Mouse (Mus musculus) limb, embryonic 10.5 days (tissue): ENCODE data around the gene Tbc1d16. TPM values are rescaled to one million over a fixed set of nuclear protein-coding genes. Genes with fewer than 3 reads are reported as not detected.
"Not testable (repeated sequence)": the region's sequence is repeated elsewhere in the genome, so short reads cannot be mapped to it uniquely, and the experiment has no call there.

Source experiments
- DNase-seq: peaks from one replicate; pipeline ENCODE4 v3.0.0-alpha.2; 2017; ENCODE audit warnings: low spot score
- H3K27ac ChIP-seq: fragments of 300-500 bp; sonication (generic); 2 replicates; pipeline ENCODE4 v1.5.1; 2016; ENCODE audit warnings: mild to moderate bottlenecking
- H3K27me3 ChIP-seq: fragments of 300-500 bp; sonication (generic); 2 replicates; pipeline ENCODE4 v1.6.1; 2016; ENCODE audit warnings: low read depth, mild to moderate bottlenecking; ENCODE audit not compliant: poor library complexity, severe bottlenecking
- H3K36me3 ChIP-seq: fragments of 300-500 bp; sonication (generic); 2 replicates; pipeline ENCODE4 v1.6.1; 2016; ENCODE audit warnings: mild to moderate bottlenecking, moderate library complexity
- H3K4me1 ChIP-seq: fragments of 300-500 bp; sonication (generic); 2 replicates; pipeline ENCODE4 v1.6.1; 2016
- H3K4me3 ChIP-seq: fragments of 300-500 bp; sonication (generic); 2 replicates; pipeline ENCODE4 v1.5.1; 2016; ENCODE audit warnings: mild to moderate bottlenecking, moderate library complexity
- H3K9me3 ChIP-seq: fragments of 300-500 bp; sonication (generic); replicated peaks from 2 replicates; pipeline ENCODE4 v1.6.1; 2016; ENCODE audit warnings: mild to moderate bottlenecking
- WGBS: fragments of 180-500 bp; shearing (Covaris S2); methylation state at CpG from one replicate; pipeline ENCODE4 v1.1.7; 2016; 5-methylcytosine and 5-hydroxymethylcytosine counted together
- microRNA-seq: library from miRNA; unstranded; fragments of <30 nt; microRNA quantifications from one replicate; pipeline ENCODE4, GENCODE M21; 2017
- polyA plus RNA-seq: library from polyadenylated mRNA; unstranded; fragments of >200 nt; fragmentation: Nextera tagmentation; extraction: Ambion mirVana; gene quantifications from 2 replicates; pipeline ENCODE4 v1.2.1, GENCODE M21; 2016

Gene Tbc1d16
- polyA plus RNA-seq, 1 experiment from 2014 or later = 20.2 TPM

- WGBS = 79% methylated on average over 4 of the region's 4 CpGs
These were observed 127.9 kb downstream of the Tbc1d16 start for GRCm38 (mm10) chr11:119100355-119100754.

GRCm38 (mm10) chr11:119098202-119098601 lies 130.1 kb downstream of the Tbc1d16 start:
- Histone ChIP-seq H3K4me1 (peaks cover 6% of the 10 kb centered on the region; the same call in 1 of the 2 replicates), H3K4me3 (no peak overlapping the region), H3K36me3 (no peaks in the 10 kb centered on the region), H3K27me3 (peaks cover 56% of the 10 kb centered on the region), H3K27ac (no peak overlapping the region), H3K9me3 (no peaks in the 10 kb centered on the region)
- WGBS = 74% methylated on average over 4 of the region's 4 CpGs
- no peak for DNase-seq

More at GRCm38 (mm10) chr11:119100355-119100754, 127.9 kb downstream of the Tbc1d16 start:
- not testable (repeated sequence) for H3K27ac ChIP-seq, DNase-seq, H3K4me1 ChIP-seq, H3K4me3 ChIP-seq, H3K36me3 ChIP-seq, H3K9me3 ChIP-seq
- peaks cover 39% of the 10 kb centered on the region for H3K27me3 ChIP-seq

- WGBS = 59% methylated on average over 3 of the region's 3 CpGs
- Histone ChIP-seq H3K4me1 (peaks cover 19% of the 10 kb centered on the region), H3K27me3 (peaks cover 71% of the 10 kb centered on the region), H3K9me3 (no peaks in the 10 kb centered on the region), H3K27ac (no peak overlapping the region), H3K4me3 (no peak overlapping the region), H3K36me3 (no peaks in the 10 kb centered on the region)
- DNase-seq = no peak
These were observed 132.9 kb downstream of the Tbc1d16 start for GRCm38 (mm10) chr11:119095441-119095840.

GRCm38 (mm10) chr11:119093322-119093721 lies 135.0 kb downstream of the Tbc1d16 start:
- Histone ChIP-seq H3K27ac (no peak overlapping the region), H3K9me3 (no peaks in the 10 kb centered on the region), H3K27me3 (peaks cover 92% of the 10 kb centered on the region), H3K36me3 (no peaks in the 10 kb centered on the region), H3K4me1 (peaks cover 40% of the 10 kb centered on the region), H3K4me3 (no peak overlapping the region)
- WGBS = 61% methylated on average over 1 of the region's 1 CpGs
- no peak for DNase-seq

Small RNA genes lying within 50 kb of the gene (microRNA-seq; reads per million reads assigned to microRNA genes)
- 2.1 reads per million for gene Mir6934

Other genes with a start within 250 kb of the Tbc1d16 start
- gene Enpp7, start 240.3 kb downstream of the Tbc1d16 start, polyA plus RNA-seq = not detected in 2 replicates
- gene Cbx2, start 205.5 kb downstream of the Tbc1d16 start, polyA plus RNA-seq = 151 and 170 TPM in 2 replicates
- 12.2 and 15.1 TPM in 2 replicates for gene Cbx8, start 187.5 kb downstream of the Tbc1d16 start, polyA plus RNA-seq
- gene Cbx4, start 142.3 kb downstream of the Tbc1d16 start, polyA plus RNA-seq = 4.3 and 7.1 TPM in 2 replicates
- gene Ccdc40, start 73 bp upstream of the Tbc1d16 start, polyA plus RNA-seq = 9.8 and 12.8 TPM in 2 replicates
- 23.4 and 27.8 TPM in 2 replicates for gene Gaa, start 39.4 kb upstream of the Tbc1d16 start, polyA plus RNA-seq
- gene Eif4a3, start 71.6 kb upstream of the Tbc1d16 start, polyA plus RNA-seq = 503 and 564 TPM in 2 replicates
- gene Card14, start 79.3 kb upstream of the Tbc1d16 start, polyA plus RNA-seq = 0.08 and 0.30 TPM in 2 replicates
- 6.5 and 8.1 TPM in 2 replicates for gene Sgsh, start 127.0 kb upstream of the Tbc1d16 start, polyA plus RNA-seq
- gene Slc26a11, start 127.1 kb upstream of the Tbc1d16 start, polyA plus RNA-seq = 8.9 and 9.4 TPM in 2 replicates
- gene Rnf213, start 164.6 kb upstream of the Tbc1d16 start, polyA plus RNA-seq = 1.8 and 2.4 TPM in 2 replicates